24 mouse cellular contexts compared by ENCODE assay signal in genomic region chr14:19746731-19747130, GRCm38 (mm10). TPM values are rescaled to one million over a fixed set of nuclear protein-coding genes. Genes with fewer than 3 reads are reported as not detected.
DNase-seq lines count a peak whose midpoint lies in the region; ATAC-seq lines count a peak whose summit lies in the region.
"Had no signal": no experiment of that assay in that cellular context is flagged by ENCODE, and none has a peak within 500 bp of the region (broad histone marks: within the 10 kb centered on the region; RNA-seq: fewer than 3 reads in every experiment).

No protein-coding gene starts in this region.

- H3K27me3 ChIP-seq in heart, embryonic 13.5 days (replicated peaks), result no peaks in the 10 kb centered on the region
- H3K27me3 ChIP-seq: embryonic facial prominence, embryonic 12.5 days; Patski had no signal

- intact Hi-C loops in left cerebral cortex, postnatal 10 days (cut with DNase I), result no loop called here

- H3K4me2 ChIP-seq in heart, embryonic 13.5 days, result no peak overlapping the region
- H3K4me2 ChIP-seq: embryonic facial prominence, embryonic 12.5 days; forebrain, embryonic 12.5 days had no signal

- H3K27ac ChIP-seq in heart, embryonic 13.5 days (replicated peaks), result peak overlapping the region; percentile 29
- H3K27ac ChIP-seq: embryonic facial prominence, embryonic 10.5 days; embryonic facial prominence, embryonic 12.5 days; forebrain, embryonic 10.5 days; forebrain, embryonic 12.5 days had no signal

- no peak overlapping the region for H3K4me3 ChIP-seq in heart, embryonic 13.5 days
- H3K4me3 ChIP-seq: embryonic facial prominence, embryonic 10.5 days; embryonic facial prominence, embryonic 12.5 days; erythroblast, embryonic 14.5 days; forebrain, embryonic 10.5 days; forebrain, embryonic 12.5 days had no signal

- no peak for ATAC-seq in heart, embryonic 13.5 days (ENCODE audit: extremely low read depth, insufficient number of reproducible peaks, low FRiP score, low TSS enrichment)
- ATAC-seq: activated CD4-positive, CD25-positive, alpha-beta regulatory T cell, adult 4 months; forebrain, embryonic 14.5 days; forebrain, embryonic 16.5 days had no signal

- no peak for DNase-seq in heart, postnatal 4 days
- DNase-seq in ES-CJ7 (ENCODE audit: low read depth, low spot score) (peak; percentile 81), ZHBTc4 (ENCODE audit: low read depth, low spot score) (peak; percentile 69)
- DNase-seq in gastrocnemius, postnatal 4 days (ENCODE audit: low spot score in 2 of 2), result no peak
- no peak for DNase-seq in left cerebral cortex, postnatal 10 days (ENCODE audit: extremely low spot score in 1 of 2, low spot score in 2 of 2)
- DNase-seq: adrenal gland, adult 8-10 months; adrenal gland, postnatal 14 days; adrenal gland, postnatal 36 days; cerebellum, adult 11-12 months; cerebellum, adult 2 months; cerebellum, adult 9-10 months; cerebellum, postnatal 10 days; cerebellum, postnatal 25 days had no signal

- H3K9ac ChIP-seq in heart, embryonic 13.5 days, result no peak overlapping the region
- H3K9ac ChIP-seq: embryonic facial prominence, embryonic 12.5 days; forebrain, embryonic 12.5 days had no signal

- H3K4me1 ChIP-seq in heart, embryonic 13.5 days, result peaks cover 40% of the 10 kb centered on the region

- H3K9me3 ChIP-seq in heart, embryonic 13.5 days, result no peaks in the 10 kb centered on the region
- H3K9me3 ChIP-seq: embryonic facial prominence, embryonic 10.5 days; embryonic facial prominence, embryonic 12.5 days; forebrain, embryonic 10.5 days; forebrain, embryonic 12.5 days; G1E had no signal

- no peaks in the 10 kb centered on the region for H3K36me3 ChIP-seq in heart, embryonic 13.5 days
- H3K36me3 ChIP-seq: embryonic facial prominence, embryonic 10.5 days; embryonic facial prominence, embryonic 12.5 days; forebrain, embryonic 10.5 days; forebrain, embryonic 12.5 days; G1E had no signal

- WGBS in heart, embryonic 13.5 days, result 74% methylated on average over 2 of the region's 2 CpGs

RNA-seq across cellular contexts. Expression of gene Nid2, which starts 4.3 kb away (rescaled TPM):
- polyA plus RNA-seq in heart, embryonic 13.5 days (2015; fragmentation: Nextera tagmentation; extraction: Ambion mirVana), result 124 and 138 TPM in 2 replicates
- 100 to 1,000 TPM; 118 to 125 TPM for total RNA-seq in heart, postnatal 4 days (2021)
- total RNA-seq in gastrocnemius, postnatal 4 days (2021), result 100 to 1,000 TPM; 148 to 156 TPM
- total RNA-seq in left cerebral cortex, postnatal 10 days (2021), result 10 to 100 TPM; 13.0 to 14.9 TPM

Comparison
In these comparisons a context has a peak if more than half of its experiments do, and no peak if none do; other contexts are left out.
1. DNase-seq: peak in ES-CJ7 (single experiment) and ZHBTc4 (single experiment); none in heart, postnatal 4 days (single experiment), gastrocnemius, postnatal 4 days (0 of 2) and left cerebral cortex, postnatal 10 days (0 of 2).
2. RNA of gene Nid2, which starts 4.3 kb away (total RNA-seq): 148 to 156 TPM in gastrocnemius, postnatal 4 days and 118 to 125 TPM in heart, postnatal 4 days; 13.0 to 14.9 TPM in left cerebral cortex, postnatal 10 days; every median in the first group is over 4 times any median in the second.